Comparison of ENCODE assay signal across 9 mouse cellular contexts in the genomic region with DNA sequence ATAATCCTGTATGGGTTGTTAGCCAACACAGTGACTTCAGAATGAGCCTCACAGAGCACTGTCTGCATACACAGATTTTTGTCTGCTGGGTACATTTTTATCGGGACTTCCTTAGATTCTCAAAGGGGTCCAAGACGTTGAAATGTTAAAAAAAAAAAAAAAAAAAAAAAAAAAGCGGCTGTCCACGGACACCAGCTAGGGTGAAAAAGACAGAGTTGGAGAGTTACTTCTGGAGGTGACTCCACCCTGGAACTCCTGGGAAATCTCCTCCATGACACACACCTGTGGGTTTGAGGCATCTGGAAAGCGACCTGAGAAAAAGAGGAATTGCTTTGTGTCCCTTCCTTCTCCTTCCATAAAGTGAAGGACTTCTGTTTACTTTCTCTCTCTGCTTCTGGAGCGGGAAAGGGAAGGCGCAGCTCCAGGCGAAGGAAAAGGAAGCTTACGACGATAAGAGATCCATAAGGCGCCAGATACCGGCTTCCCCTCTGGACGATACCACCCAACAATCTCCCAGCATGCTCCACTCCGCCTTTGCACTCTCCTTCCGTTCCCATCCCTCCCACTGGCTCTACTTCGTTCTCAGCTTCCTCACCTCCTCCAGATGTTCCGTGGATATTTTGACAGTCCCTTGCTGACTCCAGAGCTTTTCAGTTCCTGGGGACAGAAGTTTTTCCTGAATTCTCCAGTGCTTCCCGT. TPM values are rescaled to one million over a fixed set of nuclear protein-coding genes. Genes with fewer than 3 reads are reported as not detected.
DNase-seq lines count a peak whose midpoint lies in the region; ATAC-seq and TF ChIP-seq lines count a peak whose summit lies in the region.
"Had no signal": no experiment of that assay in that cellular context is flagged by ENCODE, and none has a peak within 500 bp of the region (broad histone marks: within the 10 kb centered on the region; RNA-seq: fewer than 3 reads in every experiment).

No protein-coding gene starts in this region.

- H3K4me2 ChIP-seq in heart, embryonic 13.5 days = peak overlapping the region; percentile 66

- peak overlapping the region; percentile 52 for H3K9ac ChIP-seq in heart, embryonic 13.5 days

- no peak for TF ChIP-seq CTCF in left cerebral cortex, adult 2 months (IDR thresholded peaks at IDR 0.05)

- no peaks in the 10 kb centered on the region for H3K27me3 ChIP-seq in heart, embryonic 13.5 days (replicated peaks)

- H3K4me1 ChIP-seq in heart, embryonic 13.5 days = peaks cover 32% of the 10 kb centered on the region

- peak overlapping the region; percentile 37 for H3K4me3 ChIP-seq in heart, embryonic 13.5 days
- no peak overlapping the region for H3K4me3 ChIP-seq in left cerebral cortex, adult 2 months

- H3K27ac ChIP-seq in heart, embryonic 13.5 days (replicated peaks) = peak overlapping the region; percentile 81
- H3K27ac ChIP-seq in left cerebral cortex, adult 2 months = no peak overlapping the region

- peak; percentile 34; the same call in 1 of the 2 replicates for ATAC-seq in frontal cortex, adult (ENCODE audit: low TSS enrichment)
- no peak for ATAC-seq in heart, embryonic 13.5 days (ENCODE audit: extremely low read depth, insufficient number of reproducible peaks, low FRiP score, low TSS enrichment)

- no peaks in the 10 kb centered on the region for H3K36me3 ChIP-seq in heart, embryonic 13.5 days

- no peak for DNase-seq in frontal cortex, postnatal 10 days (ENCODE audit: low spot score in 2 of 2)
- peak; percentile 36 for DNase-seq in kidney, postnatal 10 days
- peak; percentile 74 for DNase-seq in lung, postnatal 36 days
- no peak for DNase-seq in left cerebral cortex, adult 2 months (ENCODE audit: extremely low spot score in 1 of 2, low spot score in 2 of 2)
- DNase-seq in cerebellum, adult 11 months = no peak
- no peak for DNase-seq in spleen, adult 18-20 months

- 20% methylated on average over 18 of the region's 18 CpGs for WGBS in heart, embryonic 13.5 days

- H3K9me3 ChIP-seq in heart, embryonic 13.5 days = no peaks in the 10 kb centered on the region

- intact Hi-C loops in left cerebral cortex, adult 2 months (cut with DNase I) = no loop called here

RNA-seq across cellular contexts. Expression of gene Rdh1, which starts 3.6 kb away (rescaled TPM):
- polyA plus RNA-seq in heart, embryonic 13.5 days (2015; fragmentation: Nextera tagmentation; extraction: Ambion mirVana) = not detected in 2 replicates
- total RNA-seq in left cerebral cortex, adult 2 months (2021) = under 1 TPM; 0.23 to 0.28 TPM
- total RNA-seq: CH12.LX had no signal

RNA-seq across cellular contexts. Expression of gene Rdh16f1, which starts 3.7 kb away (rescaled TPM):
- polyA plus RNA-seq in heart, embryonic 13.5 days (2015; fragmentation: Nextera tagmentation; extraction: Ambion mirVana) = not detected in 2 replicates
- total RNA-seq in left cerebral cortex, adult 2 months (2021) = not detected
- total RNA-seq: CH12.LX had no signal

RNA-seq across cellular contexts. Expression of gene Gpr182, which starts 4.4 kb away (rescaled TPM):
- 20.2 TPM in 2 replicates for polyA plus RNA-seq in heart, embryonic 13.5 days (2015; fragmentation: Nextera tagmentation; extraction: Ambion mirVana)
- 1 to 10 TPM; 1.5 to 2.8 TPM for total RNA-seq in left cerebral cortex, adult 2 months (2021)
- total RNA-seq: CH12.LX had no signal

RNA-seq across cellular contexts. Expression of gene Zbtb39, which starts 16.6 kb away (rescaled TPM):
- polyA plus RNA-seq in heart, embryonic 13.5 days (2015; fragmentation: Nextera tagmentation; extraction: Ambion mirVana) = 1.6 and 2.0 TPM in 2 replicates
- total RNA-seq in left cerebral cortex, adult 2 months (2021) = 10 to 100 TPM in 1 of 2 experiments, 1 to 10 TPM in 1; 9.8 to 10.3 TPM

RNA-seq across cellular contexts. Expression of gene Rdh9, which starts 20.3 kb away (rescaled TPM):
- polyA plus RNA-seq in heart, embryonic 13.5 days (2015; fragmentation: Nextera tagmentation; extraction: Ambion mirVana) = 0.15 and 0.23 TPM in 2 replicates
- under 1 TPM; 0.54 to 0.58 TPM for total RNA-seq in left cerebral cortex, adult 2 months (2021)
- total RNA-seq: CH12.LX had no signal

Comparison
In these comparisons a context has a peak if more than half of its experiments do, and no peak if none do; other contexts are left out.
1. DNase-seq: peak in kidney, postnatal 10 days (single experiment) and lung, postnatal 36 days (single experiment); none in frontal cortex, postnatal 10 days (0 of 2), left cerebral cortex, adult 2 months (0 of 2), cerebellum, adult 11 months (single experiment) and spleen, adult 18-20 months (0 of 2).